Mouse (Mus musculus): ENCODE data around the gene 1700066M21Rik.

Gene 1700066M21Rik

GRCm38 (mm10) chr1:57394051-57394450, 16.6 kb downstream of the 1700066M21Rik start:
- DNase-seq = peak; percentile 64

GRCm38 (mm10) chr1:57400321-57400720, 22.9 kb downstream of the 1700066M21Rik start:
- no peak for DNase-seq

- DNase-seq = no peak
These were observed 23.5 kb downstream of the 1700066M21Rik start for GRCm38 (mm10) chr1:57400877-57401276.

- no peak for DNase-seq
These were observed 24.7 kb downstream of the 1700066M21Rik start for GRCm38 (mm10) chr1:57402116-57402515.

- DNase-seq = peak; percentile 89
These were observed 29.0 kb downstream of the 1700066M21Rik start, which contains the start of the genes Maip1 and Tyw5 for GRCm38 (mm10) chr1:57406187-57407151. Gene Maip1 (plus strand): TSS chr1:57406328. Gene Tyw5 (minus strand): TSS chr1:57407101.

- DNase-seq = no peak
These were observed 31.6 kb downstream of the 1700066M21Rik start for GRCm38 (mm10) chr1:57408994-57409393.

- DNase-seq = no peak
These were observed 36.0 kb downstream of the 1700066M21Rik start for GRCm38 (mm10) chr1:57413397-57413796.

- DNase-seq = peak; percentile 41
These were observed 46.3 kb downstream of the 1700066M21Rik start for GRCm38 (mm10) chr1:57423696-57424095.

GRCm38 (mm10) chr1:57428368-57429308, 51.2 kb downstream of the 1700066M21Rik start:
- DNase-seq = peak; percentile 95

GRCm38 (mm10) chr1:57429786-57430483, 52.5 kb downstream of the 1700066M21Rik start:
- DNase-seq = peak; percentile 57

GRCm38 (mm10) chr1:57433141-57433540, 55.7 kb downstream of the 1700066M21Rik start:
- DNase-seq = no peak
